Mouse (Mus musculus) heart, embryonic 14.5 days (tissue): ENCODE measurements around the gene Krtap4-7. TPM values are rescaled to one million over a fixed set of nuclear protein-coding genes. Genes with fewer than 3 reads are reported as not detected.
"Not testable (repeated sequence)": the region's sequence is repeated elsewhere in the genome, so short reads cannot be mapped to it uniquely, and the experiment has no call there.

Experiments
- ATAC-seq: fragments of 200-750 bp; cut with Nextera tagmentation; 2 replicates; pipeline ENCODE4 v1.8.0; 2017; ENCODE audit warnings: low read depth, moderate TSS enrichment; ENCODE audit not compliant: insufficient number of reproducible peaks, insufficient read depth, low FRiP score
- H3K27ac ChIP-seq, 2 experiments: fragments of 200-500 bp in 1 of 2; fragments of 300-500 bp in 1 of 2; sonication (generic) in 1 of 2; replicated peaks in 1 of 2; 2 replicates each; pipeline ENCODE4 v1.5.1; 2012 to 2014; ENCODE audit warnings: low read depth in 2 of 2, low read length in 2 of 2, control low read depth in 1 of 2, mild to moderate bottlenecking in 1 of 2, mixed read lengths in 1 of 2; ENCODE audit not compliant: control insufficient read depth in 1 of 2, insufficient read depth in 1 of 2
- H3K27me3 ChIP-seq: fragments of 300-500 bp; sonication (generic); 2 replicates; pipeline ENCODE4 v1.6.1; 2014; ENCODE audit warnings: mild to moderate bottlenecking, low read length, control low read depth; ENCODE audit not compliant: control insufficient read depth, insufficient read depth
- H3K36me3 ChIP-seq: fragments of 300-500 bp; sonication (generic); 2 replicates; pipeline ENCODE4 v1.6.1; 2014; ENCODE audit warnings: mild to moderate bottlenecking, control low read depth, low read length, mixed read lengths; ENCODE audit not compliant: control insufficient read depth, insufficient read depth
- H3K4me1 ChIP-seq, 2 experiments: fragments of 200-500 bp in 1 of 2; fragments of 300-500 bp in 1 of 2; sonication (generic) in 1 of 2; 2 replicates each; pipeline ENCODE4 v1.6.1; 2012 to 2014; ENCODE audit warnings: low read length in 2 of 2, control low read depth in 1 of 2, mixed read lengths in 1 of 2; ENCODE audit not compliant: control insufficient read depth in 2 of 2, insufficient read depth in 2 of 2
- H3K4me2 ChIP-seq: fragments of 300-500 bp; sonication (generic); 2 replicates; pipeline ENCODE4 v1.6.1; 2014; ENCODE audit warnings: mild to moderate bottlenecking, low read length
- H3K4me3 ChIP-seq, 2 experiments: fragments of 200-500 bp in 1 of 2; fragments of 300-500 bp in 1 of 2; sonication (generic) in 1 of 2; 2 replicates each; pipeline ENCODE4 v1.5.1; 2012 to 2014; ENCODE audit warnings: low read length in 2 of 2, mild to moderate bottlenecking in 2 of 2, control low read depth in 1 of 2, low read depth in 1 of 2, moderate library complexity in 1 of 2; ENCODE audit not compliant: control insufficient read depth in 1 of 2, insufficient read depth in 1 of 2
- H3K9ac ChIP-seq: fragments of 300-500 bp; sonication (generic); 2 replicates; pipeline ENCODE4 v1.6.1; 2014; ENCODE audit warnings: mild to moderate bottlenecking, low read length
- H3K9me3 ChIP-seq: fragments of 300-500 bp; sonication (generic); 2 replicates; pipeline ENCODE4 v1.6.1; 2016; ENCODE audit warnings: low read length, control low read depth; ENCODE audit not compliant: control insufficient read depth
- WGBS: fragments of 180-500 bp; shearing (Covaris S2); extraction: QIAGEN DNeasy Blood & Tissue Kit; methylation state at CpG from one replicate; pipeline ENCODE4 v1.1.7; 2014; 5-methylcytosine and 5-hydroxymethylcytosine counted together
- polyA plus RNA-seq: library from polyadenylated mRNA; unstranded; fragments of >200 nt; fragmentation: Nextera tagmentation; extraction: Ambion mirVana; gene quantifications from 2 replicates; pipeline ENCODE4 v1.2.1, GENCODE M21; 2014

The Krtap4-7 gene
- polyA plus RNA-seq, 1 experiment from 2014 or later = not detected

DNA sequence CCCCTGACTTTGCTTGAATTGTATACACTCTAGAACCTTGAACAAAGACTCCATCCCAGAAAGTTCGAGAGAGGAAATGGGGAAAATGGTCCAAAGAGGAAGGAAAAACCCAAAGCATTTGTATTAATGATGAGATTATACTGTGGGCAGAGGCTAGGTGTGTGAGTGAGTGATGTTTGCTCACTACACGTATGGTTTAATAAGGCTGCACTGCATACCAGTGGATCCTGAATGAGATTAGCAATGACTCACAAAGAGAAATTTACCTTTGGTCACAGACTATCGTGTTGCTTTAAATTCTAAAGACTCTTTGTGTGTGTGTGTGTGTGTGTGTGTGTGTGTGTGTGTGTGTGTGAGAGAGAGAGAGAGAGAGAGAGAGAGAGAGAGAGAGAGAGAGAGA lies 13.0 kb downstream of the Krtap4-7 start:
- no peaks in the 10 kb centered on the region for H3K36me3 ChIP-seq
- H3K27me3 ChIP-seq = no peaks in the 10 kb centered on the region
- no peaks in the 10 kb centered on the region for H3K4me1 ChIP-seq
- H3K4me2 ChIP-seq = no peak overlapping the region
- no peak for ATAC-seq
- no peak overlapping the region for H3K27ac ChIP-seq
- H3K4me3 ChIP-seq = no peak overlapping the region
- H3K9ac ChIP-seq = no peak overlapping the region
- WGBS = 61% methylated on average over 3 of the region's 3 CpGs
- no peaks in the 10 kb centered on the region for H3K9me3 ChIP-seq

DNA sequence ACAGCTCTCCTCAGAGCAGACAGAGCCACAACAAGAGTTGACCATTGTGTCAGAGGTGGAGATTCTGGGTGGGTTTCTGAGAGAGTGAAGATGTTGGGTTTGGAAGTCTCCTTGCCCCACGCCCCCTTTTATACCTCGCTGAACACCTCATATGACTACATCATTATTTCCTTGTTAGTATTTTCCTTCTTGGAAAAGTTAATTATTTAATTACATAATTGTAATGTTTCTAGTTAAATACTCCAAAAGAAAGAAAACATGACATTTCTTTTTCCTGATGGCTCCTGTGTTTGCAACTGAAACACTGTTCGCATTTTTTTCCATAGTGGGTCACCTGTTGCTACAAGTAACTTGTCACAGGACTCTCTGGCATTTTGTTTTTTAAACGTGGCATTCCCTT lies 15.8 kb downstream of the Krtap4-7 start, which contains the start of gene Krtap4-1:
Gene Krtap4-1 (minus strand): TSS at position 101 of the 400 bp plus-strand sequence.
- Histone ChIP-seq H3K27me3 (no peaks in the 10 kb centered on the region), H3K4me3 (no peak within 1 kb of the TSS), H3K36me3 (no peaks in the 10 kb centered on the region), H3K27ac (no peak within 1 kb of the TSS), H3K9ac (no peak within 1 kb of the TSS), H3K9me3 (no peaks in the 10 kb centered on the region), H3K4me2 (no peak within 1 kb of the TSS), H3K4me1 (no peaks in the 10 kb centered on the region)
- no peak for ATAC-seq
- 69% methylated on average over 4 of the region's 4 CpGs for WGBS

- no peaks in the 10 kb centered on the region for H3K27me3 ChIP-seq
- 77% methylated on average over 2 of the region's 2 CpGs for WGBS
- ATAC-seq = no peak
These were observed 23.6 kb downstream of the Krtap4-7 start, which contains the start of gene Gm11562 for GRCm38 (mm10) chr11:99620335-99620734. Gene Gm11562, minus strand, starts transcription at chr11:99620435.

DNA sequence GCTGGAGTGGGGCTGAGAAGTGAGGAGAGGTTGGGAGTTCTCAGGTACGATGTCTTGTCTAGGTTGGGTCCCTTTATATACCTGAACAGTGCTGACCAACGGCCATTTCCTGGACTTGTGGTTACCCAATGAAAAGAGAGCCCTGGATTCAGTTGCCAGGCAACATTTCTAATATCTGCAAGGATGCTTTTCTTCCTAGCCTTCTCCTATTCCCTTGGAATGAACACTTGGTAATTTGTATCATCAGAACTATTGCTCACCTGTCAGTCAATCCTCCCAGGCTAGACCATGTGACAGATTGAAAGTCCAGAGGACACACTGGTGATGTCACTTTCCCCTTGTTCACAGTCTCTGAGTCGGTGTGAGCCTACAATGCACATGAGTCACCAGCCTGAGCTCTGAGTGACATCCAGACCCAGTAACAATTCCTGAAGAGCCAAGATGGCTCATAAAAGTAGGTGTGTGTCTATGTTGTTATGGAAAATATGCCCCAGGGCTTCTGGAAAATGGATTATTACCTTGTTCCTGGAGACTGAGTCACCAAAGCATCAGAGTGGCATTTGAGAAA lies 29.0 kb downstream of the Krtap4-7 start, which contains the start of gene Krtap2-4:
Gene Krtap2-4 (minus strand): TSS at position 51 of the 568 bp plus-strand sequence.
- Histone ChIP-seq H3K4me3 (no peak within 1 kb of the TSS), H3K4me2 (no peak within 1 kb of the TSS), H3K9ac (no peak within 1 kb of the TSS), H3K9me3 (no peaks in the 10 kb centered on the region), H3K27me3 (no peaks in the 10 kb centered on the region), H3K4me1 (no peaks in the 10 kb centered on the region), H3K27ac (no peak within 1 kb of the TSS), H3K36me3 (no peaks in the 10 kb centered on the region)
- 64% methylated on average over 3 of the region's 3 CpGs for WGBS
- ATAC-seq = no peak

More at GRCm38 (mm10) chr11:99620335-99620734, 23.6 kb downstream of the Krtap4-7 start, which contains the start of gene Gm11562:
- H3K9ac ChIP-seq = no peak within 1 kb of the TSS
- H3K36me3 ChIP-seq = no peaks in the 10 kb centered on the region
- no peaks in the 10 kb centered on the region for H3K4me1 ChIP-seq
- no peak within 1 kb of the TSS for H3K4me3 ChIP-seq
- no peak within 1 kb of the TSS for H3K4me2 ChIP-seq
- no peaks in the 10 kb centered on the region for H3K9me3 ChIP-seq
- H3K27ac ChIP-seq = no peak within 1 kb of the TSS

DNA sequence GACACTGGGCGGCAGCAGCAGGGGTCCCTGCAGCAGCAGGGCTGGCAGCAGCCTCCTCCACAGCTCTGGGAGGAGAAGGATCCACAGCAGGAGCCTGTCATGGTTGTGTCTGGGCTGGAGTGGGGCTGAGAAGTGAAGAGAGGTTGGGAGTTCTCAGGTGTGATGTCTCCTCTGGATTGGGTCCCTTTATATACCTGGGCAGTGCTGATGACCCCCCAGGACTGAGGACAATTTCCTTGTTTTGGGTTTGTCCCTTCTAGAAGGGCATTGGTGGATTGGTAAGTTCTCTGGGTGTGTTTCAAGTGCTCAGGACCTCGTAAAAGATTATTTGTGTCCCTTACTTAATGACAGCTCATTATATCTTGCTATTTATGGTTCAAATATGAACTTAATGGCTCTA lies 33.8 kb downstream of the Krtap4-7 start, which contains the start of gene Gm11937:
Gene Gm11937 (minus strand): TSS at position 101 of the 400 bp plus-strand sequence.
- H3K9ac ChIP-seq, H3K4me3 ChIP-seq, H3K4me2 ChIP-seq, H3K4me1 ChIP-seq, H3K9me3 ChIP-seq, H3K27me3 ChIP-seq, ATAC-seq, H3K27ac ChIP-seq, H3K36me3 ChIP-seq: not testable (repeated sequence)
- WGBS = 56% methylated on average over 1 of the region's 2 CpGs

DNA sequence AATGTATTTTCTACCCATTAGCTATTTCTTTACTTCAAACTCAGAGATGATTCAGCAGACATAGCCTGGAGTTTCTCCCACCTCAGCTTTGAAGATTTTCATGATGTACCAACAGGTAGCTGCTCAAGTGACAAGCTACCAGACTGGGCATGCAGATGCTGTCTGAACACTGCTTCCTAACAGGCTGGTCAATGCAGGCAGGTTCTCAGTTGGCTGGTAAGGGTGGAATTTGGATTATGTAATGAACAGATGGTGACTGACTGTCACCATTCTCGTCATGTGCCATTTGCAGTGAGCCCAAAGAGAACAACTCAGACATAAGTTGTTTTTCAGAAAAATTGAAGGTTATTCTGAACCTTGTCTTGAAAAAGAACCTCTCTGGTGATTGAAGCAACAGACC lies 34.8 kb downstream of the Krtap4-7 start:
- ATAC-seq = no peak
- 56% methylated on average over 1 of the region's 1 CpGs for WGBS
- no peak overlapping the region for H3K4me3 ChIP-seq
- no peak overlapping the region for H3K9ac ChIP-seq
- H3K4me1 ChIP-seq = no peaks in the 10 kb centered on the region
- H3K27ac ChIP-seq = no peak overlapping the region
- H3K4me2 ChIP-seq = no peak overlapping the region
- H3K27me3 ChIP-seq = no peaks in the 10 kb centered on the region
- no peaks in the 10 kb centered on the region for H3K36me3 ChIP-seq
- no peaks in the 10 kb centered on the region for H3K9me3 ChIP-seq

GRCm38 (mm10) chr11:99603208-99603607 lies 40.7 kb downstream of the Krtap4-7 start, which contains the start of gene Gm11938:
Gene Gm11938, minus strand, starts transcription at chr11:99603308.
- 44% methylated on average over 1 of the region's 1 CpGs for WGBS
- not testable (repeated sequence) for H3K9ac ChIP-seq, H3K4me1 ChIP-seq, H3K4me2 ChIP-seq, H3K27me3 ChIP-seq, H3K27ac ChIP-seq, H3K36me3 ChIP-seq, H3K4me3 ChIP-seq, ATAC-seq, H3K9me3 ChIP-seq

- not testable (repeated sequence) for ATAC-seq, H3K27ac ChIP-seq
- WGBS = 72% methylated on average over 5 of the region's 6 CpGs
These were observed 46.1 kb downstream of the Krtap4-7 start, which contains the start of gene Krtap9-3 for GRCm38 (mm10) chr11:99597742-99598141. Gene Krtap9-3, minus strand, starts transcription at chr11:99598105.

More at GRCm38 (mm10) chr11:99597742-99598141, 46.1 kb downstream of the Krtap4-7 start, which contains the start of gene Krtap9-3:
- H3K9ac ChIP-seq, H3K27me3 ChIP-seq, H3K9me3 ChIP-seq, H3K4me2 ChIP-seq, H3K36me3 ChIP-seq, H3K4me3 ChIP-seq, H3K4me1 ChIP-seq: not testable (repeated sequence)
